Mouse (Mus musculus) heart, adult 9 months (tissue): ENCODE results near the gene Ube4b.

Experiments used
- DNase-seq, 2 experiments: peaks; one replicate each; pipeline ENCODE4 v3.0.0; 2022; ENCODE audit warnings: low spot score in 2 of 2

Ube4b gene

GRCm38 (mm10) chr4:149305761-149306711 lies 120.5 kb downstream of the Ube4b start:
- no peak for DNase-seq

GRCm38 (mm10) chr4:149304466-149304865 lies 122.1 kb downstream of the Ube4b start:
- no peak for DNase-seq

- no peak for DNase-seq
Observed at GRCm38 (mm10) chr4:149303502-149303901, 123.0 kb downstream of the Ube4b start.

GRCm38 (mm10) chr4:149302751-149303150 lies 123.8 kb downstream of the Ube4b start:
- no peak for DNase-seq

GRCm38 (mm10) chr4:149302136-149302535 lies 124.4 kb downstream of the Ube4b start:
- no peak for DNase-seq

GRCm38 (mm10) chr4:149296501-149296900 lies 130.0 kb downstream of the Ube4b start:
- no peak for DNase-seq

GRCm38 (mm10) chr4:149292984-149293383 lies 133.6 kb downstream of the Ube4b start:
- no peak for DNase-seq

GRCm38 (mm10) chr4:149291061-149291460 lies 135.5 kb downstream of the Ube4b start:
- peak in 1 of 2 experiments; percentile 30 for DNase-seq

GRCm38 (mm10) chr4:149290157-149290750 lies 136.3 kb downstream of the Ube4b start:
- peak in 1 of 2 experiments; percentile 18 for DNase-seq

GRCm38 (mm10) chr4:149286287-149287137 lies 140.0 kb downstream of the Ube4b start:
- DNase-seq: no peak

- DNase-seq: no peak
Observed at GRCm38 (mm10) chr4:149285691-149286090, 140.9 kb downstream of the Ube4b start.

GRCm38 (mm10) chr4:149283018-149283417 lies 143.5 kb downstream of the Ube4b start:
- DNase-seq: no peak

GRCm38 (mm10) chr4:149282025-149282738 lies 144.4 kb downstream of the Ube4b start:
- no peak for DNase-seq
